Mouse (Mus musculus): ENCODE measurements at regions not wholly inside any gene's neighbourhood (a gene's known extent, or its start where the extent isn't known, plus 50 kb on each side); places are given as distances from the start of the nearest gene placed in this dataset.

GRCm38 (mm10) chr8:102496021-102496420 is 289.4 kb downstream of the Cdh11 start:
- Histone ChIP-seq H3K9ac (ENCODE audit: low read depth, low read length) (no peak overlapping the region), H3K4me2 (replicated peaks; ENCODE audit: low read depth) (no peak overlapping the region), H3K9me3 (ENCODE audit: control insufficient read depth) (no peaks in the 10 kb centered on the region), H3K27me3 (replicated peaks; ENCODE audit: control insufficient read depth, insufficient read depth, low read length) (no peaks in the 10 kb centered on the region), H3K4me3 (ENCODE audit: low read depth, low read length) (no peak overlapping the region), H3K27ac (ENCODE audit: low read depth, low read length) (no peak overlapping the region), H3K36me3 (ENCODE audit: control insufficient read depth, insufficient read depth) (no peaks in the 10 kb centered on the region), H3K4me1 (replicated peaks; ENCODE audit: control insufficient read depth, insufficient read depth, low read length) (no peaks in the 10 kb centered on the region)
- 40% methylated on average over 1 of the region's 1 CpGs for WGBS
- no peak for ATAC-seq
- TF ChIP-seq CTCF (IDR thresholded peaks at IDR 0.05; ENCODE audit: low read depth) = no peak

- Histone ChIP-seq H3K4me1 (replicated peaks; ENCODE audit: control insufficient read depth, insufficient read depth, low read length) (no peaks in the 10 kb centered on the region), H3K27ac (ENCODE audit: low read depth, low read length) (no peak overlapping the region), H3K4me2 (replicated peaks; ENCODE audit: low read depth) (no peak overlapping the region), H3K9ac (ENCODE audit: low read depth, low read length) (no peak overlapping the region), H3K27me3 (replicated peaks; ENCODE audit: control insufficient read depth, insufficient read depth, low read length) (no peaks in the 10 kb centered on the region), H3K36me3 (ENCODE audit: control insufficient read depth, insufficient read depth) (no peaks in the 10 kb centered on the region), H3K9me3 (ENCODE audit: control insufficient read depth) (no peaks in the 10 kb centered on the region), H3K4me3 (ENCODE audit: low read depth, low read length) (no peak overlapping the region)
- ATAC-seq = no peak
- TF ChIP-seq CTCF (IDR thresholded peaks at IDR 0.05; ENCODE audit: low read depth) = no peak
Measured at GRCm38 (mm10) chr8:102491015-102491414, 294.4 kb downstream of the Cdh11 start.

- Histone ChIP-seq H3K9me3 (ENCODE audit: control insufficient read depth) (no peaks in the 10 kb centered on the region), H3K9ac (ENCODE audit: low read depth, low read length) (no peak overlapping the region), H3K27ac (ENCODE audit: low read depth, low read length) (no peak overlapping the region), H3K4me1 (replicated peaks; ENCODE audit: control insufficient read depth, insufficient read depth, low read length) (no peaks in the 10 kb centered on the region), H3K4me2 (replicated peaks; ENCODE audit: low read depth) (no peak overlapping the region), H3K36me3 (ENCODE audit: control insufficient read depth, insufficient read depth) (no peaks in the 10 kb centered on the region), H3K27me3 (replicated peaks; ENCODE audit: control insufficient read depth, insufficient read depth, low read length) (no peaks in the 10 kb centered on the region), H3K4me3 (ENCODE audit: low read depth, low read length) (no peak overlapping the region)
- WGBS = 97% methylated on average over 1 of the region's 1 CpGs
- no peak for ATAC-seq
- no peak for TF ChIP-seq CTCF (IDR thresholded peaks at IDR 0.05; ENCODE audit: low read depth)
Measured at GRCm38 (mm10) chr8:102488284-102488683, 297.2 kb downstream of the Cdh11 start.

DNA sequence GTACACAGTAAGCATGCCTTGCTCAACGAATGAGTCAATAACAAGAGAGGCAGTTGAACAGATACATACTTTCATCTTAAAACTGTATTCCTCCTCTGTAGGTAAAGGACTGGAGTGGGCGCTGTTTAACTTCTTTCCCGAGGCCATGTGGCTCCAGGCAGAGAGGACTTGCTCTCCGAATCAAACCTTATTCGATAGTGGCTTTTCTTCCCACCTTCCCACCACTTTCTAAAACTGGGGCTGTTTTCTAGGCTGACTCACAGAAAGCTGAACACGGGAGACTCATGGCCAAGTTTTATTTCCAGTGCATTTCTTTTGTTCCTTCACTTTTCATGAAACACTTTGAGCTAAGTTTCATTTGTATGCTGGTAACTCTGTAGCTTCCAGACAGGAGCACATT is 297.6 kb downstream of the Cdh11 start:
- Histone ChIP-seq H3K9ac (ENCODE audit: low read depth, low read length) (no peak overlapping the region), H3K27me3 (replicated peaks; ENCODE audit: control insufficient read depth, insufficient read depth, low read length) (no peaks in the 10 kb centered on the region), H3K27ac (ENCODE audit: low read depth, low read length) (no peak overlapping the region), H3K9me3 (ENCODE audit: control insufficient read depth) (no peaks in the 10 kb centered on the region), H3K36me3 (ENCODE audit: control insufficient read depth, insufficient read depth) (no peaks in the 10 kb centered on the region), H3K4me3 (ENCODE audit: low read depth, low read length) (no peak overlapping the region), H3K4me2 (replicated peaks; ENCODE audit: low read depth) (no peak overlapping the region), H3K4me1 (replicated peaks; ENCODE audit: control insufficient read depth, insufficient read depth, low read length) (no peaks in the 10 kb centered on the region)
- WGBS = 81% methylated on average over 6 of the region's 6 CpGs
- no peak for ATAC-seq
- no peak for TF ChIP-seq CTCF (IDR thresholded peaks at IDR 0.05; ENCODE audit: low read depth)

DNA sequence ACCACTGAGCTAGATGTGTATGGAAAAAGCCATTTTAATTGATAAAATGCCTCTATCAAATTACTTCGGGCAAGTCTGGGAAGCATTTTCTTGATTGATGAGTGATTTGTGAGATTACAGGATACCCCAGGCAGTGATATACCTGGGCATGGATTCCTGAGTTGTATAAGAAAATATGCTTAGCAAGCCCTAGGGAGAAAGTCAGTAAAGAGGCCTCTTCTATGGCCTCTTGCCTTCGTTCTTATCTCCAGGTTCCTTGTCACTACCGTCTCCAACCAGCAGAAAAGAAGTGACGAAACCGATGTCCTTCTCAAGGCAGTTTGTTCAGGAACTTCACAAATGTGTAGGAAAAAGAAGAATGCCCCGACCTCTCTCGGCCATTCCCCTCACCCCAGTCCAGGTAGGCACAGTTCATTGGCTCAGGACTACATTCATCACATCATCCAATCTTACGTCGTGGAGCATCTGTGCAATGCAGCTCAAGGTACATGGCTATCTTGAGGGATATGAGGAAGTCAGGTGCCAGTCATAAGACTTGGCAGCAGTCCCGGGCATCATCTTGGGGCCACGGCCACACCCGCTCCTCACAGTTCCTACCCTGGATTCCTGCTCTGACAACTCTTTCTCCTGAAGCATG is 310.2 kb downstream of the Cdh11 start:
- Histone ChIP-seq H3K36me3 (ENCODE audit: control insufficient read depth, insufficient read depth) (no peaks in the 10 kb centered on the region), H3K4me2 (replicated peaks; ENCODE audit: low read depth) (no peak overlapping the region), H3K4me3 (ENCODE audit: low read depth, low read length) (no peak overlapping the region), H3K27me3 (replicated peaks; ENCODE audit: control insufficient read depth, insufficient read depth, low read length) (no peaks in the 10 kb centered on the region), H3K27ac (ENCODE audit: low read depth, low read length) (no peak overlapping the region), H3K9me3 (ENCODE audit: control insufficient read depth) (no peaks in the 10 kb centered on the region), H3K4me1 (replicated peaks; ENCODE audit: control insufficient read depth, insufficient read depth, low read length) (no peaks in the 10 kb centered on the region), H3K9ac (ENCODE audit: low read depth, low read length) (no peak overlapping the region)
- ATAC-seq = peak; percentile 87
- no peak for TF ChIP-seq CTCF (IDR thresholded peaks at IDR 0.05; ENCODE audit: low read depth)
- 74% methylated on average over 12 of the region's 12 CpGs for WGBS

GRCm38 (mm10) chr8:102474192-102474591 is 311.2 kb downstream of the Cdh11 start:
- no peaks in the 10 kb centered on the region for H3K27me3 ChIP-seq (replicated peaks; ENCODE audit: control insufficient read depth, insufficient read depth, low read length)
- H3K4me3 ChIP-seq (ENCODE audit: low read depth, low read length) = no peak overlapping the region
- ATAC-seq = no peak
- TF ChIP-seq CTCF (IDR thresholded peaks at IDR 0.05; ENCODE audit: low read depth) = no peak
- H3K27ac ChIP-seq (ENCODE audit: low read depth, low read length) = no peak overlapping the region
- no peaks in the 10 kb centered on the region for H3K36me3 ChIP-seq (ENCODE audit: control insufficient read depth, insufficient read depth)
- 44% methylated on average over 2 of the region's 2 CpGs for WGBS
- no peak overlapping the region for H3K9ac ChIP-seq (ENCODE audit: low read depth, low read length)
- no peaks in the 10 kb centered on the region for H3K4me1 ChIP-seq (replicated peaks; ENCODE audit: control insufficient read depth, insufficient read depth, low read length)
- no peak overlapping the region for H3K4me2 ChIP-seq (replicated peaks; ENCODE audit: low read depth)
- H3K9me3 ChIP-seq (ENCODE audit: control insufficient read depth) = no peaks in the 10 kb centered on the region

GRCm38 (mm10) chr8:102471352-102471751 is 314.1 kb downstream of the Cdh11 start:
- H3K9ac ChIP-seq (ENCODE audit: low read depth, low read length) = no peak overlapping the region
- H3K27ac ChIP-seq (ENCODE audit: low read depth, low read length) = no peak overlapping the region
- peak; percentile 80 for ATAC-seq
- no peak overlapping the region for H3K4me2 ChIP-seq (replicated peaks; ENCODE audit: low read depth)
- H3K9me3 ChIP-seq (ENCODE audit: control insufficient read depth) = no peaks in the 10 kb centered on the region
- H3K36me3 ChIP-seq (ENCODE audit: control insufficient read depth, insufficient read depth) = no peaks in the 10 kb centered on the region
- no peaks in the 10 kb centered on the region for H3K4me1 ChIP-seq (replicated peaks; ENCODE audit: control insufficient read depth, insufficient read depth, low read length)
- H3K4me3 ChIP-seq (ENCODE audit: low read depth, low read length) = no peak overlapping the region
- TF ChIP-seq CTCF (IDR thresholded peaks at IDR 0.05; ENCODE audit: low read depth) = no peak
- 71% methylated on average over 1 of the region's 1 CpGs for WGBS
- no peaks in the 10 kb centered on the region for H3K27me3 ChIP-seq (replicated peaks; ENCODE audit: control insufficient read depth, insufficient read depth, low read length)
